ENCODE assay signal across 8 mouse cellular contexts in genomic region chr10:43579381-43580261, GRCm38 (mm10). TPM values are rescaled to one million over a fixed set of nuclear protein-coding genes. Genes with fewer than 3 reads are reported as not detected.
DNase-seq lines count a peak whose midpoint lies in the region; ATAC-seq and TF ChIP-seq lines count a peak whose summit lies in the region.

No protein-coding gene starts in this region.

- H3ac ChIP-seq in C2C12 (ENCODE audit: control insufficient read depth, insufficient read length, low read depth) = peak overlapping the region; percentile 83

- peaks cover 69% of the 10 kb centered on the region for H3K4me1 ChIP-seq in erythroblast, embryonic 14.5 days (ENCODE audit: control insufficient read depth)
- H3K4me1 ChIP-seq in hindbrain, embryonic 11.5 days (replicated peaks; ENCODE audit: control insufficient read depth, insufficient read depth, low read length) = peaks cover 3% of the 10 kb centered on the region; the same call in 1 of the 2 replicates
- peaks cover 7% of the 10 kb centered on the region for H3K4me1 ChIP-seq in midbrain, embryonic 16.5 days (ENCODE audit: control insufficient read depth, insufficient read depth, low read length)

- peak; percentile 76 for DNase-seq in NIH3T3 (ENCODE audit: low read depth)
- DNase-seq in hindbrain, embryonic 11.5 days (ENCODE audit: low spot score) = peak; percentile 80
- peak; percentile 82 for DNase-seq in liver
- DNase-seq in thymus, adult 18-20 months = peak; percentile 64 to 66
- no peak for DNase-seq in cerebellum, postnatal 36 days

- H3K9me3 ChIP-seq in erythroblast, embryonic 14.5 days (ENCODE audit: control insufficient read depth, low read length) = peaks cover 6% of the 10 kb centered on the region
- H3K9me3 ChIP-seq in hindbrain, embryonic 11.5 days (ENCODE audit: control insufficient read depth, low read length) = no peaks in the 10 kb centered on the region
- H3K9me3 ChIP-seq in midbrain, embryonic 16.5 days (replicated peaks; ENCODE audit: control insufficient read depth, low read length, poor library complexity, severe bottlenecking) = no peaks in the 10 kb centered on the region

- peaks cover 12% of the 10 kb centered on the region for H3K79me3 ChIP-seq in C2C12 (ENCODE audit: low read depth)

- peak overlapping the region; percentile 99 for H3K9ac ChIP-seq in hindbrain, embryonic 11.5 days (ENCODE audit: low read depth, low read length)
- H3K9ac ChIP-seq in midbrain, embryonic 16.5 days (ENCODE audit: low read depth, low read length) = peak overlapping the region; percentile 98

- H3K4me2 ChIP-seq in hindbrain, embryonic 11.5 days (replicated peaks; ENCODE audit: low read depth, low read length) = peak overlapping the region; percentile 85
- peak overlapping the region; percentile 88 for H3K4me2 ChIP-seq in midbrain, embryonic 16.5 days (ENCODE audit: low read length)

- under 1% methylated on average over 48 of the region's 49 CpGs for WGBS in hindbrain, embryonic 11.5 days
- WGBS in midbrain, embryonic 16.5 days = 0% methylated on average over 41 of the region's 49 CpGs

- ATAC-seq in hindbrain, embryonic 11.5 days (ENCODE audit: low FRiP score) = peak; percentile 39
- peak; percentile 64 for ATAC-seq in midbrain, embryonic 16.5 days

- H3K36me3 ChIP-seq in C2C12 (ENCODE audit: control insufficient read depth, insufficient read depth) = peaks cover 14% of the 10 kb centered on the region
- peaks cover 62% of the 10 kb centered on the region for H3K36me3 ChIP-seq in erythroblast, embryonic 14.5 days (ENCODE audit: control insufficient read depth)
- no peaks in the 10 kb centered on the region for H3K36me3 ChIP-seq in hindbrain, embryonic 11.5 days (ENCODE audit: control insufficient read depth, insufficient read depth, low read length)
- H3K36me3 ChIP-seq in midbrain, embryonic 16.5 days (ENCODE audit: control insufficient read depth, insufficient read depth, low read length) = peaks cover 13% of the 10 kb centered on the region

- no peak for TF ChIP-seq CTCF in C2C12 (IDR thresholded peaks at IDR 0.05; ENCODE audit: control insufficient read depth, insufficient read depth, insufficient read length)

- H3K27ac ChIP-seq in hindbrain, embryonic 11.5 days (ENCODE audit: low read depth, low read length) = peak overlapping the region; percentile 98
- peak overlapping the region; percentile 97 for H3K27ac ChIP-seq in midbrain, embryonic 16.5 days (ENCODE audit: low read length)

- H3K4me3 ChIP-seq in C2C12 (ENCODE audit: insufficient read depth, poor library complexity, severe bottlenecking) = peak overlapping the region; percentile 45
- peak overlapping the region; percentile 70 for H3K4me3 ChIP-seq in erythroblast, embryonic 14.5 days (replicated peaks)
- peak overlapping the region; percentile 89 for H3K4me3 ChIP-seq in hindbrain, embryonic 11.5 days (ENCODE audit: low read depth, low read length)
- H3K4me3 ChIP-seq in midbrain, embryonic 16.5 days (ENCODE audit: low read depth, low read length) = peak overlapping the region; percentile 87

- no peaks in the 10 kb centered on the region for H3K27me3 ChIP-seq in C2C12 (ENCODE audit: control insufficient read depth, insufficient read depth, insufficient read length)
- H3K27me3 ChIP-seq in erythroblast, embryonic 14.5 days (ENCODE audit: control insufficient read depth) = peaks cover 11% of the 10 kb centered on the region; the same call in 1 of the 2 replicates
- H3K27me3 ChIP-seq in hindbrain, embryonic 11.5 days (ENCODE audit: control insufficient read depth, insufficient read depth, low read length) = no peaks in the 10 kb centered on the region
- H3K27me3 ChIP-seq in midbrain, embryonic 16.5 days (ENCODE audit: control insufficient read depth, insufficient read depth, low read depth, low read length) = no peaks in the 10 kb centered on the region; the same call in 1 of the 2 replicates

- H3K79me2 ChIP-seq in C2C12 (ENCODE audit: control insufficient read depth, insufficient read depth) = peaks cover 33% of the 10 kb centered on the region

TF ChIP-seq in C2C12, 6 proteins besides CTCF, POLR2A, EP300 and RAD21:
- TF ChIP-seq MAX (IDR thresholded peaks at IDR 0.05) (no peak), USF1 (IDR thresholded peaks at IDR 0.05; ENCODE audit: low read depth) (no peak), CEBPB (IDR thresholded peaks at IDR 0.05; ENCODE audit: low read depth) (no peak), FOSL1 (IDR thresholded peaks at IDR 0.05; ENCODE audit: insufficient read depth, low read length, poor library complexity, severe bottlenecking) (no peak), MYOD1 (IDR thresholded peaks at IDR 0.05; ENCODE audit: control insufficient read depth, insufficient read length, low read depth) (no peak), MYOG (IDR thresholded peaks at IDR 0.05; ENCODE audit: control insufficient read depth, extremely low read depth, insufficient read length) (no peak)

RNA-seq across cellular contexts. Expression of gene Cd24a, which starts 1.5 kb away (rescaled TPM):
- 83.6 TPM for polyA plus RNA-seq in C2C12 (2012; fragmentation: generic; extraction: Trizol)
- 286 and 348 TPM in 2 replicates for polyA plus RNA-seq in erythroblast, embryonic 14.5 days (2012)
- polyA plus RNA-seq in hindbrain, embryonic 11.5 days (2014; fragmentation: Nextera tagmentation; extraction: Ambion mirVana) = 783 and 816 TPM in 2 replicates
- polyA plus RNA-seq in midbrain, embryonic 16.5 days (2015; fragmentation: Nextera tagmentation; extraction: Ambion mirVana) = 660 and 780 TPM in 2 replicates

RNA-seq across cellular contexts. Expression of gene 1700021F05Rik, which starts 38.8 kb away (rescaled TPM):
- polyA plus RNA-seq in C2C12 (2012; fragmentation: generic; extraction: Trizol) = 28.2 TPM
- polyA plus RNA-seq in erythroblast, embryonic 14.5 days (2012) = 1.3 and 2.0 TPM in 2 replicates
- 70.4 and 76.2 TPM in 2 replicates for polyA plus RNA-seq in hindbrain, embryonic 11.5 days (2014; fragmentation: Nextera tagmentation; extraction: Ambion mirVana)
- polyA plus RNA-seq in midbrain, embryonic 16.5 days (2015; fragmentation: Nextera tagmentation; extraction: Ambion mirVana) = 64.3 and 68.7 TPM in 2 replicates

RNA-seq across cellular contexts. Expression of gene Gm9803, which starts 55.7 kb away (rescaled TPM):
- polyA plus RNA-seq in C2C12 (2012; fragmentation: generic; extraction: Trizol) = 6.4 TPM
- polyA plus RNA-seq in erythroblast, embryonic 14.5 days (2012) = 0.57 and 1.1 TPM in 2 replicates
- polyA plus RNA-seq in hindbrain, embryonic 11.5 days (2014; fragmentation: Nextera tagmentation; extraction: Ambion mirVana) = 9.6 and 16.8 TPM in 2 replicates
- polyA plus RNA-seq in midbrain, embryonic 16.5 days (2015; fragmentation: Nextera tagmentation; extraction: Ambion mirVana) = 16.6 and 23.4 TPM in 2 replicates

Comparison
In these comparisons a context has a peak if more than half of its experiments do, and no peak if none do; other contexts are left out.
1. DNase-seq: peak in NIH3T3 (single experiment), hindbrain, embryonic 11.5 days (single experiment), liver (single experiment) and thymus, adult 18-20 months (2 of 2); none in cerebellum, postnatal 36 days (0 of 2).
2. Peak in every context shown above with its lines, with median percentiles within 50 percentile points of each other: H3K4me3 ChIP-seq.